Mouse (Mus musculus) liver, postnatal 0 days (tissue): ENCODE data around the gene Dkk2.

ENCODE experiments used
- CTCF ChIP-seq: sonication (generic); IDR thresholded peaks from 2 replicates; pipeline ENCODE4 v1.5.1; 2016; ENCODE audit warnings: antibody characterized with exemption, low read depth
- EP300 ChIP-seq: IDR thresholded peaks from 2 replicates; pipeline ENCODE4 v1.6.1; 2016; ENCODE audit warnings: antibody characterized with exemption, low read depth, mild to moderate bottlenecking

DNA sequence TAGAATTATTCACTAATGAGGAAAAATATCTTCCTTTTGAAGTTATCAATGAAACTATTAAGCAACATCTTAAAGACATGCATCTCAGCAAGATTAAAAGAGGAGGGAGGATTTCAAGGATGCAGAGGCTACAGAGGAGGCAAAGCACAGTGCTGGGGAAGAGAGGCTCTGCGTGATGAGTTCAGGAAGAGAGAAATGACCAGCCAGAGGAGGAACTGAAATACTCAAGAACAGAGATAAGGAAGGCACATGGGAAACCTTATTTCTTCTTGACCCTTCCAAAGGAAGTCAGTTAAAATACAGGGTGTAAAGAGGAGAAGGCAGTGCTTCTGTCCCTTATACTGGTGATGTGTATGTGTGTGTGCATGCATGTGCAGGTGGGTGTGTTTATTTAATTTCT, 49.4 kb downstream of the Dkk2 start:
- no peak for TF ChIP-seq EP300
- TF ChIP-seq CTCF: no peak
